Mouse (Mus musculus): ENCODE data around the gene Zfp879. TPM values are rescaled to one million over a fixed set of nuclear protein-coding genes. Genes with fewer than 3 reads are reported as not detected.

Gene Zfp879
- under 1 TPM; 0.38 to 0.62 TPM for total RNA-seq (2021)

DNA sequence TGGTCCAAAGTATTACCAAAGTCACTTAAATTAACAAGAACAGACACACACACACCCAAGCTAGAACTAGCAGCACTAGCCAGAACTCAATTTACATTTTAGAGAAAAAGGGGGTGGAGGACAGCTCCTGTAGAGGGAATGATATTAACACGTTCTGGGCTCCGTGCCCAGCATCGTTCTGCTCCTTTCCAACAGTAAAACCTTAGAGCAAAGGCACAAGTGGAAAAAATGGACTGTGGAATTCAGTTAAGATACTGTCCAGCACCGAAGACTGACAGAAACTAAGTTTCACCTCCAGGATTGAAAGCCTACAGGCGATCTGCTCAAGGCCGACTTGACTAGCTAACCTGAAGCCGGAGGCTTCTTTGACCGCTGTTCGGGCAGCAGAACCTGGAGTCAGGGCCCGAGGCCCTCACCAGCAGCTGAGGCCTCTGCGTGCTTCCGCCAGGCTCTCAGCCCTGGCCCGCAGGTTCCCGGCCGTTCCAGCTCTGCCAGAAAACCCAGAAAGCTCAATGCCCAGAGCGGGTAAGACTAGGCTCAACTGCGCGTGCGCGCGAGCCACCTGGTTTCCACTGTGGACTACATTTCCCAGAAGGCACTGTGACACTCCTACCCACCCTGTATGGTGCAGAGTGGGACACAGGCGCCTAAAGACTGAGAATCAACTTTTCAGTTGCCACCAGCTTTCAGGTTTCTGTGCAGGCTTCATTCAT is at the start of gene Zfp879:
Gene Zfp879, minus strand, starts transcription at position 530 of the 713 bp plus-strand sequence.
- DNase-seq, result peak; percentile 89

DNA sequence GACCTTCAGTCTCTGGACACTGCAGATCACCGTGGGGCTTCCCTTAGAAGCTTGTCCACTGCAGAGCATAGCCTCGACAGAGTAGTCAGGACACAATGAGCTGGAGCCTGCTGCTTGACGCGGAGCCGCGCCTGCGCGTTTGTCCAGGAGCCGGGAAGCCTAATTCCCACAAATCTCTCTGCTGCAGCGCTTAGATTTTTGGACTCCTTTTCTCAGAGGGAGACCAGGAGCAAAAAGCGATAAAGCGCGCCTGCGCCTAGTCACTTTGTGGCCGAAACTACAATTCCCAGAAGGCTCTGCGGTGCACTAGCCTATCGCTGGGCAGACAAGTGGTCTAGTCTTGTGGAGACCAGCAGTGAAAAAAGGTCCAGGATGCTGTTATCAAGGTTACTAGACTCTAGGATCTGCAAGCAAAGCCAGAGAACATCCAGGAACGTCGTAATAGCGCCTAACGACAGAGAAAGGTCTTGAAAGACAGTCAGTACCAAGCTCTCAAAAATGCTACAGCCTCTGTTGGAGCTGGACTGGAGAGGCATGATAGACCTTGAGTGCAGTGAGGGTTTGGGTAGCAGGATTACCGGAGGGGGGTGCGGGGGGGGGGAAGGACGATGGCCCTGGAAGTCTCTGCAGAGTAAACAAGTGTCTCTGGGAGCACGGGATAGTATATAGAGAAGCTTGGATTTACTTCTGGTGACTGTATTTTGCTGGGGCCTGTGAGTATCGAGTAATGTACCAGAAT is 46.2 kb upstream of the Zfp879 start, which contains the start of gene Zfp454:
Gene Zfp454, minus strand, starts transcription at position 262 of the 739 bp plus-strand sequence.
- peak; percentile 86 for DNase-seq

- DNase-seq, result peak; percentile 26
Measured at GRCm38 (mm10) chr11:50886933-50887293, 45.6 kb upstream of the Zfp879 start.

DNA sequence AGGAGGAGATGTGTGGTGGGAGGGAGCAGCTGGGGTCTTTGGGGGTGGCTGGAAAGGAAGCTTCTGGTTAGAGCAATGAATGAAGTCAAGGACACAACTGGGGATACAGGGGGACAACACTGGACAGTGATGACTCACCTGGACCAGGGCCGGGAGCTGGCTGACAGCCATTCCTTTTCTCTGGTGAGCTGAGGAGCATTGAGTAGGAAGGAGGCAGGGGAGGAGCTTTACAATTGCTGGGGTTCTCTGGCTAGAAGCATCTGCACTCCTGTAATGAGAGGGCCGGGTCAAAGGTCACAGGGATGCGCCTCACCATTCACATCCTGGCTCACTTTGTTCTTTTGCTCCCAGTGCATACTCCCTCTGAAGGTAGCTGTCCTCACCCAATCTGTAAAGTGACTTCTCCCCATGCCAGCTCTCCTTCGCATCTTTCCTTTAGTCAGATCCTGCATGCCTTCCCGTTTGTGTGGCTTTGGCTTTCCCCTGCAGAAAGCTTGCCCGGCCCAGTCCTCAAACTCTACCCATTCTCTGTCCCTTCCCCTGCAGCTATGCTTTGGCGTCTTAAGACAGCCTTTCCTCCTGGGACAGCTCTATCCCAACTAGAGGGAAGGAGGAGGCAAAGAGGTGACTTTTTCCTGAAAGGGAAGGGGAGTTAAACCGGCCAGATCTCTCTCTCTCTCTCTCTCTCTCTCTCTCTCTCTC is 45.0 kb upstream of the Zfp879 start:
- peak; percentile 21 for DNase-seq

GRCm38 (mm10) chr11:50883756-50884155 is 42.4 kb upstream of the Zfp879 start:
- DNase-seq, result no peak

DNA sequence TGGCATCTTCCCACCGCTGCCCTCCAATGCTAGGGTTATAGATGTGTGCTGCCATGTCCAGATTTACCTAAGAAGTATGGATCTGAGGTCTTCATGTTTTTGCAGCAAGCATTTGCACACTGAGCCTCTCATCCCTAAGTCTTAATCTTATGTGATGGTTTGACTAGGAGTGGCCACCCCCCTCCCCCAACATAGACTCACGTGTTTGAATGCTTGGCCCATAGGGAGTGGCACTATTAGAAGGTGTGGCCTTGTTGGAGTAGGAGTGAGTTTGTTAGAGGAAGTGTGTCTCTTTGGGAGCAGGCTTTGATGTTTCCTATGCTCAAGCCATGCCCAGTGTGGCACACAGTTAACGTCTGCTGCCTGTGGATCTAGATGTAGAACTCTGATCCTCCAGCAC is 37.3 kb upstream of the Zfp879 start:
- no peak for DNase-seq

DNA sequence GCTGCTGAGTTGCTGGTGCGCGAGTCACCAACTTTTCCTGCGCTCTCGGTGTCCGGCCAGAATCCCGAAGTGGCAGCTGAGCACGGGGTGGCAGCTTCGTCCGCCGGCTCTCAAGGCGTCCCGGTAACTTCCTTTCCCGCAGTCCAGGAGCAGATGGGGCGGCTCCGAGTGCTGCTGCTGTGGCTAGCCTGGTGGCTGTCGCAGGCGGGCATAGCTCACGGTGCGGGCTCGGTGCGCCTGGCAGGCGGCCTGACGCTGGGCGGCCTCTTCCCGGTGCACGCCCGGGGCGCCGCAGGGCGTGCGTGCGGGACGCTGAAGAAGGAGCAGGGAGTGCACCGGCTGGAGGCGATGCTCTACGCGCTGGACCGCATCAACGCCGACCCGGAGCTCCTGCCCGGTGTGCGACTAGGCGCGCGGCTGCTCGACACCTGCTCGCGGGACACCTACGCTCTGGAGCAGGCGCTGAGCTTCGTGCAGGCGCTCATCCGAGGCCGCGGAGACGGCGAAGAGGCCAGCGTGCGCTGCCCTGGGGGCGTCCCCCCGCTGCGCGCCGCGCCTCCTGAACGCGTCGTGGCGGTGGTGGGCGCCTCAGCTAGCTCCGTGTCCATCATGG is 9.7 kb upstream of the Zfp879 start:
- peak; percentile 9 for DNase-seq

- DNase-seq, result no peak
Measured at GRCm38 (mm10) chr11:50850177-50850735, 8.9 kb upstream of the Zfp879 start, which contains the start of gene Grm6. Gene Grm6 (plus strand): TSS chr11:50850685.

DNA sequence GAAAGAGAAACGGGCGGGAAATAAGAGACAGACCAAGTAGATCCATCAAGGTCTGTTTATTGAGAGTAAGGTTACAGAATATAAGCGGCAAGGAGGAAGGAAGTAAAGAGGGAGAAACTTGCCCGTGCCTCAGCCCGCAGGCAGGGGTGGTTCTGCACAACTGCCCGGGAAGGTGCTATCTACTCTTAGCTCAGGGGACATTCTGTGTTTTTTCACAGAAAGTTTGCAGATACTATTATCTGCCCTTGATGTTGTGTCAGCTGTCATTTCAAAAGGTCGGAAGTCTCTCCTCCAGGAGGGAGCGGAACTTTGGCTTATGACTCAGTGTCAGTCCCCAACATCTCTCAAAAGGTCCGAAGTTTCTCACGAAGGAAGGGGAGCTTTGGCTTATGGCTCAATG is 8.0 kb upstream of the Zfp879 start:
- no peak for DNase-seq

DNA sequence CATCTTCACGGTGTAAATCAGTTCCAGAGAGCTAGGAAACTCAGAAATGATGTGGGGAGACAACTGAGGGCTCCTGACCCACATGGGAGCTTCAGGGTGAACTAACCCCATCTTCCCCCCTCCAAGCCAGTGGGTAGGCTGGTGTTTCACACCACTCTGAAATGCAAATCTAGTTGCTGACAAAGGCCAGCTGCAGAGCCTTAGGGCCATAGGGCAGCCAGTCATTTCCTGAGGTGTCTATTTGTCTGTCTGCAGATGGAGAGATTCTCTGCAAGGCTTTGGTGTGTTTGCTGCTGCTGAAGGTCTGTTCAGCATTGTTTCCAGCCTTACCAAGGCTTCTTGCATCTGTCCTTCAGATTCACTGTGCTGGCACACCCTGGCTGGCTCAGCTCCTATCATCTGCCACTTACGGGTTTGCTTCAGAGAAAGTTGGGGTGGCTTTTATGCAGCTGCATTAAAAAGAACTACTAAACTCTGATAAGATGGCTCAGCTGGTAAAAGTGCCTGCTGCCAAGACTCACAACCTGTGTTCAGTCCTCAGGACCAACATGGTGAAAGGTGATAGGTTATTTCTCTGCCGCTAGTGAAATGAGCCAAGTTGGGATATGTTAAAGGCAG is 7.3 kb upstream of the Zfp879 start:
- DNase-seq, result no peak

DNA sequence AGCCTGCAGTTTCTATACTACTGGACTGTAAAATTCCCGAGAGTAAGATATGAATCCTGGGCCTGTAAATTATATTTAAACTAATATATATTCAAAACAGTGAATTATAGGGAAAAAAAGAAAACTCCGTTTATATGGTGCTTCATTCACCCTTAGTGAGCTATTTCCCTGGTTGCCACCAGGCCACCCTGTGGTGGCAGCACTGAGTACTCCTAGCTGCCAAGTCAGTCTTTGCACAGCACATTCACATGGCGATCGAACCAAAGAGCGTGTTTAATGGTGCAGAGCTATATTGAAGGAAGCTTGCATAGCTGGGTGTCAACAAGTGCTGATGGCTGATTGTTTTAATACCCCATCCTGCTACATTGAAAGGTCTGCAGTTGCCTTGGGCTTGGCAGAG is 5.7 kb upstream of the Zfp879 start:
- no peak for DNase-seq

GRCm38 (mm10) chr11:50845951-50846350 is 4.6 kb upstream of the Zfp879 start:
- DNase-seq, result no peak

GRCm38 (mm10) chr11:50835727-50836126 is 5.6 kb downstream of the Zfp879 start:
- DNase-seq, result no peak

DNA sequence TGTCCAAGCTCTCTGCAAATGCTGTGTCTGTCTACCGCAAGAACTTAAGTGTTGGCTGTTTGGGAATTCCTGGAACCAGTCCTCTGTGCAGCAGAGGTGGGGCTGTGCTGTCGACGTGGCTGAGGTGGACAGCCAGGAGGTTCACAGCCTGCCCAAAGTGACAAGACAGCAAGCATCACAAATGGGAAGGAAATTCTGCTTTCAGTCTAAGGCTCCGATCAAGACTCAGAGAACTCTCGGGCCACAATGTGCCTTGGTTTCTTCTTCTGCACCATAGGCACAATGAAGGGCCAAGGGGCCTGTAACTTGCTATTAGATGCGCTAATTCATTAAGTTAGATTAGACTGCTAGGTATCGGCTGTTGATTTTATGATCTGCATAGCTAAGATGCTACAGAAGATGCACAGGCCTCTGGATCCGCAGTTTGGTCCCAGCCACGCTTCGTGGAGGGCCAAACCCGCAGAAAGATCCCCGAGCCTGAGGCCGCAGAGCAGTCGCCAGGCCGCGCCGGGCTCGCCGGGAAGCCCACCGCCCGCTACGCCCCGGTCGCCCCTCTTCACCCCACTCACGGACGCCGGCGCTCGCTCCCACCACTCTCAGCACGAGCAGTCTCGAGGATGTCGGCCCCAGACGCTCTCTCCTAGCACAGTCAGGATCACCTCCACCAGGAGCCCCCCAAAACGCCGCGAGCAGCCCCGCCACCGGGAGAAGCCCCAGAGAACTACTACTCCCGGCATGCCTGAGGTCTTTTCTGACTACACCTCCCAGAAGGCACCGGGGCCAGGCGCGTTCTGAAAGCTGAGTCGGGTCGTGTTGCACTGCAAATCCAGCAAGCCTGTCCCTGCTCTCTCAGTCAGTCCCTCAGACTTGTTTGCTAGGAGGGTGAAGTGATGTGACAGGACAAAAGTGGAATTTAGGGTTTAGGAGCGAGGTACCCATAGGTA is 14.1 kb downstream of the Zfp879 start, which contains the start of gene Zfp354c:
Gene Zfp354c, minus strand, starts transcription at position 715 of the 944 bp plus-strand sequence.
- peak; percentile 86 for DNase-seq

- DNase-seq, result no peak
Measured at GRCm38 (mm10) chr11:50826214-50826613, 15.1 kb downstream of the Zfp879 start.

- DNase-seq, result no peak
Measured at GRCm38 (mm10) chr11:50814233-50814632, 27.1 kb downstream of the Zfp879 start.

- no peak for DNase-seq
Measured at GRCm38 (mm10) chr11:50798836-50799235, 42.5 kb downstream of the Zfp879 start.

DNA sequence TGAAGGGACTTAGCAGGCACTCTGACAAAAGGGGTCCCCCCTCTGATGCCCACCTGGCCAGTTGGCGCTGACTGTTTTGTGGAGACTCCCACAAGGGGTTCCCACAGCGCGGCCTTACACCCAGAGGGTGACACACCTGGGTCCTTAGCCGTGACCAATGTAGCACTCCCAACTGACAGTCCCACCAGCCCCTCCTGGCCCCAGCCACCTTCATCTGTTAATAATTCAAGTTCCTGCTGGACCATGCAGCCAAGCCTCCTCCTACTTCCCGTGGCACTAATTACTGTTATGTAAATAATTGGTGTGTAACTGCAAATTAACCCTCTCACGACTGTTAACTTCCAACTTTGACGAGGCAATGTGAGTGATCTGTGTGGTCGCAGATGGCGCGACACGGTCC is 43.7 kb downstream of the Zfp879 start:
- DNase-seq, result no peak
